Mouse (Mus musculus) erythroblast, embryonic 14.5 days (primary cell): ENCODE results near the gene Maats1. TPM values are rescaled to one million over a fixed set of nuclear protein-coding genes. Genes with fewer than 3 reads are reported as not detected.

ENCODE experiments used
- H3K27me3 ChIP-seq: 2 replicates; pipeline ENCODE4 v1.6.1; 2012; ENCODE audit warnings: inconsistent platforms; ENCODE audit not compliant: control insufficient read depth
- H3K36me3 ChIP-seq: 2 replicates; pipeline ENCODE4 v1.6.1; 2012; ENCODE audit warnings: mild to moderate bottlenecking, inconsistent platforms; ENCODE audit not compliant: control insufficient read depth
- H3K4me1 ChIP-seq: 2 replicates; pipeline ENCODE4 v1.6.1; 2012; ENCODE audit warnings: inconsistent platforms; ENCODE audit not compliant: control insufficient read depth
- H3K4me3 ChIP-seq: replicated peaks from 2 replicates; pipeline ENCODE3; 2012; ENCODE audit warnings: moderate library complexity, mild to moderate bottlenecking, inconsistent platforms
- H3K9me3 ChIP-seq: 2 replicates; pipeline ENCODE4 v1.6.1; 2012; ENCODE audit warnings: low read length, inconsistent platforms, mixed read lengths; ENCODE audit not compliant: control insufficient read depth
- GATA1 ChIP-seq: IDR thresholded peaks from 2 replicates; pipeline ENCODE4 v1.6.1; 2012; ENCODE audit warnings: low read length, inconsistent platforms, mixed read lengths
- TAL1 ChIP-seq: IDR thresholded peaks from 3 replicates; pipeline ENCODE4 v1.6.1; 2012; ENCODE audit warnings: low read length, inconsistent platforms, mixed read lengths
- polyA plus RNA-seq: library from polyadenylated mRNA; stranded (reverse); fragments of >175 nt; gene quantifications from 2 replicates; pipeline ENCODE4 v1.2.3, GENCODE M21; 2012

Gene Maats1
- polyA plus RNA-seq, 1 experiment: not detected

DNA sequence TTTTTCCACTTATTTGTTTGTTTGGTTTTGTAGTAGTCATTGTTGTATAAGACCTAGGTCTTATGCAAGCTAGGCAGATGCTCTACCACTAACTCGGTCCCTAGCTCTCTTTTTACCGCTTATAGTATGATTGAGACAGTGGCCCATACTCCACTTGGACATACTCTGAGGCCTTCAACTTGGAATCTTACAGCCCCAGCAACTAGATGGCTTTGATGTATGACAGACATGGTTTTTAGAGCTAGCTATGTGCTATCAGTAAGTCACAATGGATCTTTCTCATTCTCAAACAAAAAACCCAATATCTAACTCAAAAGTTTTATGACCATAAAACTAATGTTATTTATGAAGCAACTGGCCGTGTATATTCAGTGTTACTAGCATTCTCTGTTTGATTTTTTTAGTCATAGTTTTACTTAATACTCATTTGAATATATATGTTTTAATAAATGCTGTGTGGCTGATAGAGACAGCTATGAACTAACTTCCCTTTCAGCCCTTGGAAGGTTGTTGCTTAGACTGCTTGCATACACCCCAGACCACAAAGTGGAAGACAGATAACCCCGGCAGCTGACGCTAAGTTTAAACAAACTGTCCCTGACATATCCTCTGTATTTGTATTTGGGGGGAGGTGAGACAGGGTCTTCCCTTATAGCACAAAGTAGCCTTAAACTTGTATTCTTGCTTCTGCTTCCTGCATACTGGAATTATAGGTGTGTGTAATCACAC lies 12.4 kb upstream of the Maats1 start:
- Histone ChIP-seq H3K9me3 (no peaks in the 10 kb centered on the region), H3K27me3 (no peaks in the 10 kb centered on the region), H3K4me1 (peaks cover 42% of the 10 kb centered on the region), H3K4me3 (no peak overlapping the region), H3K36me3 (peaks cover 87% of the 10 kb centered on the region)
- TF ChIP-seq GATA1 (no peak), TAL1 (no peak)

DNA sequence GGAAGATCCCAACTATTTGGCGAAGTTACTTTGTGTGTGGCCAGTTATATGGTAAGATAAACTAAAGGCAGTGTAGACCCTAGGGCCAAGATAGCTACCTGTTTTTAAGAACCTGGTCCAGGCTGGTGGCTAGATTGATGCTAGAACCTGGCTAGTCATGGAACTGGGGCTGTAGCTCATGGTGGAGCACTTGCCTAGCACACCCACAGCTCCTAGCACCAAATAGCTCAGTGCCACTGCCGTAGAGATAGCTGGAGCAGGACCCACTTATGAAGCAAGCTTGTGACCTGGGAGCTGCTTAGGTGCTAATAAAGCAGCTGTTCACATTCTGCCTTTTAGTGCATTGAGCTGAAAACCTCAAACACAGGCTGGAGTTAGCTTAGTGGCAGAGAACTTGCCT lies 11.7 kb upstream of the Maats1 start:
- H3K4me1 ChIP-seq: peaks cover 45% of the 10 kb centered on the region
- peaks cover 90% of the 10 kb centered on the region for H3K36me3 ChIP-seq
- no peaks in the 10 kb centered on the region for H3K27me3 ChIP-seq
- H3K9me3 ChIP-seq: no peaks in the 10 kb centered on the region
- no peak overlapping the region for H3K4me3 ChIP-seq
- TF ChIP-seq TAL1 (no peak), GATA1 (no peak)

DNA sequence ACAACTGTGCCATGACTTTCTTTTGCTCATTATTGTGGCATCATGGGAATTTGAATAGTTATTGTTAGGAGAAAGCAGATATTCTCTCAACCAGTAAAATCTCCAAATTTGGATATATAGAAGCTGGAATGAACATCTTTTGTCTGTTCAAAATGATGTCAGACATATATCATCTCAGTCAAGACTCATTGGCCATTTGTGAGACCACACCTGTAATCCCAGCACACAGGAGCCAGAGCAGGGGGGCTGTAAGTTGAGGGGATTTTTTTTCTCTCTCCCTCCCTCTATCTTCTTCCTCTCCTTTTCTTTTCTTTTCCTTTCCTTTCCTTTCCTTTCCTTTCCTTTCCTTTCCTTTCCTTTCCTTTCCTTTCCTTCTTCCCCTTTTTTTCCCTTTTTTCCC lies 10.9 kb upstream of the Maats1 start:
- peaks cover 93% of the 10 kb centered on the region for H3K36me3 ChIP-seq
- H3K9me3 ChIP-seq: no peaks in the 10 kb centered on the region
- no peak overlapping the region for H3K4me3 ChIP-seq
- H3K4me1 ChIP-seq: peaks cover 51% of the 10 kb centered on the region
- no peak for TF ChIP-seq TAL1
- TF ChIP-seq GATA1: no peak
- no peaks in the 10 kb centered on the region for H3K27me3 ChIP-seq

DNA sequence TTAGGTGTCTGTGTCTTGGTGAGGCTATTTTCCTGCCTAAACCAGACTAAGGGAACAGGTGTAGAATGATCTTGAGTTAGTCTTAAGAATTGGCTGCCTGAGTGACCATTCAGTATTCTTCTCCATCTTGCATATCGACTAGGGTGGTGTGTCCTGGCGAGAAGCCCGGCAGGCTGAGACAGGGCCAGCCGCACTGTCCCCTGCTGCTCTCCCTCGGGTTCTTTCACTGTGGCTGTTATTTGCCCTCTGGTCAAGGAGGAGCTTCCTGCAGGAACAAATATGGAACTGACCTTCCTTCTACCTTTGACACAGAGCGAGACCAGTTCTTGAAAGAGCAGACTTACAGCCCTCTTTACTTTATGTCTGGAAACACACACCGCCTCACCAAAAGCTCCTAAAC lies 10.1 kb upstream of the Maats1 start:
- Histone ChIP-seq H3K36me3 (peaks cover 87% of the 10 kb centered on the region), H3K4me3 (no peak overlapping the region), H3K4me1 (peaks cover 55% of the 10 kb centered on the region), H3K9me3 (no peaks in the 10 kb centered on the region), H3K27me3 (no peaks in the 10 kb centered on the region)
- TF ChIP-seq GATA1 (no peak), TAL1 (no peak)

DNA sequence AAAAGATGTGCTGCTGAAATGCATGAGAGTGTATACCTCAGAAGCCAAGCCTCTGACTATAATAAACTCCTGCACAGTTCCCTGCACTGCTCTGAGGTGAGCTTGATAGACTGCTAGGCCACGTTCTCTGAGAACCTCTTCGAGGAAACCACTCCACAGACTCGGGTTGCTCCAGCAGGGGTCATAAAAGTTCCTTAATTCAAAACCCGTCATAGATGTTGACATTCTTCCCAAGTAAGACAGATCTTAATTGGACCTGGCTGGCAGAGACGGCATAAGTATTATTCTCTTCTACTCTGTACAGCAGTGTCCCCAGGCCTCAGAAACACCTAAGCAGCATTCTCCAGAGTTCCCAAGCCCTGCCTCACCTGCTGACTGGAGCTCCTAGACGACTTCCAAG lies 9.0 kb upstream of the Maats1 start:
- Histone ChIP-seq H3K4me3 (no peak overlapping the region), H3K36me3 (peaks cover 76% of the 10 kb centered on the region)

DNA sequence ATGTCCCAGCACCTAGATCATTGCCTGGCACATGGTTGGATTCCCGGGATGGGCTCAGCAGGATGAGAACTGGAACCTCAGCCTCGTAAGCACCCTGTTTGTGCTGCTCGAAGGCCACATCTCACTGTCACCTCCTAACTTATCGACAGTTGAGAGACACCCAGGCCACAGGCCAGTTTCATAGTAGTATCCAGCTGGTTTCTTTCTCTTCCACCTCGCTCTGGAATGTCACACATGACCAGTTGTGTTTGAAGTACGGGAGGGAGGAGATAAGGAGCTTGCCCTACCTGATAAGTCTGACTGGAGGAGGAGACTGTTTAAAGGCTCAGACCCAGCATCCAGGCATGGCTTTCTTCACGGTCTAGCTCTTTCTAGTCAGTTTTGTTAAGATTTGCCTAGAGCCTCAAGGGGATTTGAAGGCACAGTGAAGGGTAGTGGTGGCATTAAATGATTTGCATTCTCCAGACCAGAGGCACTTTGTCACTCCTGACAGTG lies 8.5 kb upstream of the Maats1 start:
- Histone ChIP-seq H3K9me3 (no peaks in the 10 kb centered on the region), H3K27me3 (no peaks in the 10 kb centered on the region), H3K36me3 (peaks cover 71% of the 10 kb centered on the region), H3K4me3 (peak overlapping the region; percentile 45), H3K4me1 (peaks cover 64% of the 10 kb centered on the region)
- TF ChIP-seq GATA1 (peak; percentile 85), TAL1 (no peak)

More for the DNA sequence above, 9.0 kb upstream of the Maats1 start:
- TF ChIP-seq GATA1: no peak
- TF ChIP-seq TAL1: no peak
- Histone ChIP-seq H3K9me3 (no peaks in the 10 kb centered on the region), H3K4me1 (peaks cover 62% of the 10 kb centered on the region), H3K27me3 (no peaks in the 10 kb centered on the region)

DNA sequence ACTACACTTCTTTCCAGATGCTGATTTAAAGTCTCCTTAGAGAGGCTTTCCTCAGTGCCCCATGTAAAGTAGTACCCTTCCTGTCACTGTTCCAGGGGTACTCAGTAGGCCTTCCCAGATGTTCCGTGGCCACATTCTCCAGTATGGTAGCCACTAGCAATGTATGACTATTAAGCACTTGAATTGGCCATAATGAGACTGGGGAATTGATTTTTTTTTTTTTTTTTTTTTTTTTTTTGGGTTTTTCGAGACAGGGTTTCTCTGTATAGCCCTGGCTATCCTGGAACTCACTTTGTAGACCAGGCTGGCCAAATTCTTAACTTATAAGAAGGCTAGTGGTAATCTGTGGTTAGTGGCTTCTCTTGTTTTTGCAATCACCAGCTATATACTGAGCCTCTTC lies 7.9 kb upstream of the Maats1 start:
- no peaks in the 10 kb centered on the region for H3K27me3 ChIP-seq
- peak overlapping the region; percentile 45 for H3K4me3 ChIP-seq
- peaks cover 66% of the 10 kb centered on the region for H3K36me3 ChIP-seq
- TF ChIP-seq TAL1 (no peak), GATA1 (no peak)
- peaks cover 69% of the 10 kb centered on the region for H3K4me1 ChIP-seq
- no peaks in the 10 kb centered on the region for H3K9me3 ChIP-seq

DNA sequence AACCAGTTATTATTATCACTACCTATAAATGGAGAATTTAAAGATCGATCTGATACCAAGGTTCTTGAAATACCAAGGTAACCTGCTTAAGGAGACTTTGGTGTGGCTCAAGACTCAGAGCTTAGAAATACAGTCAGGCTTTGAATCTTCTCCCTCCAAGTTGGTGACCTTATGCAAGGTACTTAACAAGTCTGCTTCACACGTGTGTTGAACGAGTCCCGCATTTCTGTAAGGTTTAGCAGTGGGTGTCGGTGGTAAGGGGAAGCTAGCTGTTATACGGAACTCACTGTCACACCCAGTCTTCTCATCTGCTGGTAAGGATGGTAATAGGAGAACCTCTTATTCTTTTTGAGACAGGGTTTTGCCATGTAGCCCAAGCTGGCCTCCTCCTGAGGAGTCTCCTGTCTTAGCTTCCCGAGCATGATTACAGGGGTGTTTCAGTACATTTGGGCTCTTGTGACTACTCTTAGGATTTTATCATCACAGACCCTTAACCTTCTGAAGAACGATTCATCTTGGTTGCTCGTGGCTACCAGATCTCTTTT lies 6.3 kb upstream of the Maats1 start:
- H3K27me3 ChIP-seq: no peaks in the 10 kb centered on the region
- no peaks in the 10 kb centered on the region for H3K9me3 ChIP-seq
- H3K36me3 ChIP-seq: peaks cover 50% of the 10 kb centered on the region
- peaks cover 61% of the 10 kb centered on the region for H3K4me1 ChIP-seq
- peak overlapping the region; percentile 74 for H3K4me3 ChIP-seq
- TF ChIP-seq GATA1: no peak
- no peak for TF ChIP-seq TAL1

DNA sequence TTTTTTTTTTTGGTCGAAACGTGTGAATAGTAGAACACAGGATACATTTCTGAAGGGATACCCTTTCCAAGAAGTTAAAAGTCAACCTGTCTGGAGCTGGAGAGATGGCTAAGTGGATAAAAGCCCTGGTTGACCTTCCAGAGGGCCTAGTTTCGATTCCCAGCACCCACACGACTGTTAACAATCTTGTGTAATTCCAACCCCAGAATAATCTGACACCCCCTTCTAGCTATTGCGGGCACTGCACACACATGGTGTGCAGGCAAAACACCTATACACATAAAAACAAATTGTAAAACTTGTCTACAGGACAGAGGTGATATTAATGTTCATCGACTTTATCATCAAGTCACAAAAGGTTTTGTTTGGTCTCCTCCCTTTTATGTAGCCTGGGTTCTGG lies 5.6 kb upstream of the Maats1 start:
- Histone ChIP-seq H3K9me3 (no peaks in the 10 kb centered on the region), H3K4me1 (peaks cover 61% of the 10 kb centered on the region), H3K36me3 (peaks cover 44% of the 10 kb centered on the region), H3K27me3 (no peaks in the 10 kb centered on the region), H3K4me3 (peak overlapping the region; percentile 74)
- no peak for TF ChIP-seq GATA1
- no peak for TF ChIP-seq TAL1
